Mouse (Mus musculus) embryonic stem cell, embryonic (primary cell): ENCODE results near the gene Cfl1.

Experiments used
- CTCF ChIA-PET, 4 experiments: fragments of 300-600 bp in 2 of 4; fragments of 350-600 bp in 2 of 4; sonication (Branson Sonifier 250); formaldehyde crosslinking; loops; one replicate each; lab custom pipeline; 2022; ENCODE audit warnings: inconsistent platforms in 2 of 4; lab: Charles Lee
- POLR2A ChIA-PET, 4 experiments: fragments of 300-600 bp in 2 of 4; fragments of 350-600 bp in 2 of 4; sonication (Branson Sonifier 250); formaldehyde crosslinking; loops; one replicate each; lab custom pipeline; 2022; ENCODE audit warnings: antibody characterized with exemption in 4 of 4, inconsistent platforms in 1 of 4; lab: Charles Lee

Gene Cfl1

DNA sequence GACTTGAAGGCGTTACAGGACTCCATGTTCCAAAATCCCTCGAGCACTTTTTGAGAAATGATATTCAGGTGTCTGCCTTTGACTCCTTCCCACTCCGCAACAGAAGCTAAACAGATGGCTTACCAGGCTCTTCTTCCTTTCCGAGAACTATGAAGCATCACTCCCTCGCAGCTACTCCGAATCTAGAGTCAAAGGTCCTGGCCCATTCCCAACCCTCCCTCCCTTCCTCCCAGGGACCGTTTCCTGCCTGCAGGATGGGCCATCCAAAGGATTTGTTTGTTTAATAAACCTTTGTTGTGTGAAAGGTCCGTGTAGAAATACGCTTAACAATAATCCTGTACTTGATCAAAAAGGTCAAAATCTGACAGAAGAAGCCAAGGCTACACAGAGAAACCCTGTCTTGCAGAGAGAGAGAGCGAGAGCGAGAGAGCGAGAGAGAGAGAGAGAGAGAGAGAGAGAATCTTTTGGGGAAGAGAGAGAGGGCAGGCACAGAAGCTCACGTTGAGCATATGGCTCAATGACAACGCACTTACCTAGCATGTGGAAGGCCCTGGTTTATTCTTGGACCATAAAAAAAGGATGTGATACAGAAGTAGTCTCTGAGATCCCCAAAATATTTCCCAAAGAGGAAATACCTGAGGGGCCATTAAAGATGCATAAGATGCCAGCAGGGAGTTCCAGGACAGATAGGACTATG, 32.4 kb upstream of the Cfl1 start, which contains the start of gene Ccdc85b:
Gene Ccdc85b, minus strand, starts transcription at position 149 of the 697 bp plus-strand sequence.
- ChIA-PET POLR2A (interaction anchor here (0.5 to 28.9 kb wide), 99 partner anchors 8 to 883 kb away, joined by 3 to 735 read pairs (median 4); partner anchors contain the start of genes Mus81 (in 4 of the 4), AI837181 (in 3 of the 4), Cfl1 (in 3 of the 4) and Ctsw (in 3 of the 4)), CTCF (interaction anchor here in 3 of 4 experiments (0.6 to 2.8 kb wide), 28 partner anchors 9 to 819 kb away, joined by 3 to 34 read pairs (median 6); partner anchors contain the start of genes Mus81 (in 2 of the 3), AI837181 (in 1 of the 3), Cfl1 (in 1 of the 3) and Ctsw (in 1 of the 3))

DNA sequence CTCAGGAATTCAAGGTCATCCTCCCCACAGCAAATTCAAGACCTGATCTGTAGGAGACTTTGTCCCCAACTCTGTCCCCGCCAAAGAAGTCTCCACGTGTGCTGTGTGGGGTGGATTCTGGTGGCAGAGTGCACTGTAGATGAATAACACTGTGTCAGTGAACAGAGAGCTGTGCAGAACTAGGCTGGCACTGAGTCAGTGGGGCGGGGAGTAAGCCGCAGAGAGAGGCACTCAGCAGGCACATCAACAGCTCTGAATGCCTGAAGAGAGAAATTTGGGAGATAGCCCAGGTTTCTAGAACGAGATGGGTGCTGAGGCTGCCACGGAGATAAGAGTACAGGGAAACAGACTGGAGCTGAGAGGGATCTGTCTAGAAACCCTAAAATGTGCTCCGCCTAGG, 31.2 kb upstream of the Cfl1 start:
- ChIA-PET POLR2A (interaction anchor here in 3 of 4 experiments (0.9 to 28.9 kb wide), 11 partner anchors 9 to 92 kb away, joined by 3 to 735 read pairs (median 14); partner anchors contain the start of genes Cfl1 (in 3 of the 3), Mus81 (in 3 of the 3), Banf1 (in 1 of the 3) and Eif1ad (in 1 of the 3)), CTCF (interaction anchor here in 3 of 4 experiments (1.9 to 10.5 kb wide), 4 partner anchors 29 to 51 kb away, joined by 8 to 118 read pairs (median 12); partner anchors contain the start of genes Mus81 (in 3 of the 3), Cfl1 (in 1 of the 3) and Snx32 (in 1 of the 3))

DNA sequence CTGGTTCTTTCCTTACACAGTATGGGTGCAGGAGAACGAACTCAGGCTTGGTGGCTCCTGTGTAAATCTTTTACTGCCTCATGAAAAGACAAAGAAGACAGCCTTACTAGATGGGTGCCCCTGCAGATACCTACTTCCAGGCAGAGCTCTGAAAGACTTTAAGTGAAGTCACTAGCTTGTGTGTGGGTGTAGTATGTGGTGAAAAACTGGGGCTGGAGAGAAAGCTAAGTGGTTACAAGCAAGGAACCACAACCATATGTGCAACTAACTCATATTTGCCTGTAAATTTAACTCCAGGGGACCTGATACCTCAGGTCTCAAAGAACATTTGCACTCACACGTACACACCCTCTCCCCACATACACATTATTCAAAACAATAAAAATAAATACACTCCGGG, 30.4 kb upstream of the Cfl1 start:
- CTCF ChIA-PET: interaction anchor here (0.5 to 10.5 kb wide), 13 partner anchors 10 to 327 kb away, joined by 3 to 118 read pairs (median 5); partner anchors contain the start of genes Mus81 (in 3 of the 4), Ap5b1 (in 1 of the 4) and Cfl1 (in 1 of the 4)
- POLR2A ChIA-PET: interaction anchor here (0.7 to 28.9 kb wide), 37 partner anchors 8 to 625 kb away, joined by 3 to 735 read pairs (median 5); partner anchors contain the start of genes Mus81 (in 4 of the 4), Cfl1 (in 3 of the 4), AI837181 (in 2 of the 4) and Drap1 (in 2 of the 4)

DNA sequence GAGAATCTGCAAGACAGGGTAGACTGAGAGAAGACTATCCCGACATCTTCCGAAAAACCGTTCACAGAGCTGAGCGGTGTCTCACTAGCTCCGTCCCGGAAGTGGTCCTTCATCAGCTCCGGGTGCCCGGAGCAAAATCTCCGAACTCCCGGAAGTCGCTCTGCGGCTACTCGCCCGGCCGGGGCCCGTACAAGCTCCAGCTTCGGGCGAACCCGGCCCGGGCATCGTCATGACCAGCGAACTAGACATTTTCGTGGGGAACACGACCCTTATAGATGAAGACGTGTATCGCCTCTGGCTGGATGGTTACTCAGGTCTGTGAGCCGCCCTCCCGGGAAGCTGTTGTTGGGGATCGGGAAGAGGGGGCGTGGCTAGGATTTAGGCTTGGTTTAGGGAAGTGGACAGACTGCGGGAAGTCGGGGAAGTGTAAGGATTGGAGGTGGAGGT, 29.8 kb upstream of the Cfl1 start, which contains the start of gene Fibp:
Gene Fibp, plus strand, starts transcription at position 151 of the 447 bp plus-strand sequence.
- POLR2A ChIA-PET: interaction anchor here (0.5 to 28.9 kb wide), 46 partner anchors 8 to 804 kb away, joined by 3 to 735 read pairs (median 4); partner anchors contain the start of genes Mus81 (in 4 of the 4), Cfl1 (in 3 of the 4), AI837181 (in 2 of the 4) and Drap1 (in 2 of the 4)

DNA sequence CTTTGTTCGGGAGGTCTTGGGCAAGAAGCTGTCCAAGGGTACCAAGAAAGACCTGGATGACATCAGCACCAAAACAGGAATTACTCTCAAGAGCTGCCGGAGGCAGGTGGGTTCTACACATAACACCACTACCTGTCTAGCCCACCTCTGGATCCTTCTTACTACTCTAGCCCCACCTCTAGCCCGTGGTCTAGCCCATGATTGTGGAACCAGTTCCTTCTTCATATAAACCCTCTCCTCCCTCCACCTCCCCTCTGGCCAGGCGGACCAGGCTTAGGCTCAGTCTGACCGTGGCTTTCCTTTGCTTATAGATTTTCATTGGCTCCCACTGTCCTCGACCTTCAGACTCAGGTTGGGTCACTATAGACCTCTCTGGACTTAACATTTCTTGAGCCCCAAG, 28.8 kb upstream of the Cfl1 start:
- CTCF ChIA-PET: interaction anchor here in 2 of 4 experiments (2.2 to 10.5 kb wide), 2 partner anchors 27 kb away, joined by 13 to 118 read pairs; partner anchors contain the start of genes Mus81 (in 2 of the 2) and Cfl1 (in 1 of the 2)
- POLR2A ChIA-PET: interaction anchor here (1.0 to 28.9 kb wide), 13 partner anchors 9 to 166 kb away, joined by 3 to 735 read pairs (median 7); partner anchors contain the start of genes Mus81 (in 4 of the 4), Cfl1 (in 2 of the 4), Drap1 (in 2 of the 4) and AI837181 (in 1 of the 4)

More for the DNA sequence above, 29.8 kb upstream of the Cfl1 start, which contains the start of gene Fibp:
- CTCF ChIA-PET: interaction anchor here (0.5 to 10.5 kb wide), 16 partner anchors 9 to 326 kb away, joined by 3 to 118 read pairs (median 4); partner anchors contain the start of genes Mus81 (in 3 of the 4), Ap5b1 (in 1 of the 4) and Cfl1 (in 1 of the 4)

DNA sequence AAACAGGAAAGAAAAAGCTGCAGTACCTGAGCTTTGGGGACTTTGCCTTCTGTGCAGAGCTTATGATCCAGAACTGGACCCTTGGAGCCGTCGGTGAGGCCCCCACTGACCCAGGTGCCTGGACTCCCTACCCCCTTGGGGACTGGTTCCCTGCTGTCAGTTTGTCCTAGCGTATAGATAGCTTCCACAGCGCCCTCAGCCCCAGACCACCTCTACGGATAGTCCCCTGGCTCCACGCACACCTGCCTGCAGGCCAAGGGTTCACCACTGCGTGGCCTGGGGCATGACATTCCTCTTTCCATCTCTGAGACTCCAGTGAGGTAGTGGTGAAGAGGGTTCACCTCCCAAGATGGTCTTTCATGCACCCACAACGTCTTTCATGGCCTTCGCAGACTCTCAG, 27.0 kb upstream of the Cfl1 start:
- CTCF ChIA-PET: interaction anchor here (0.6 to 10.5 kb wide), 51 partner anchors 9 to 409 kb away, joined by 3 to 118 read pairs (median 4); partner anchors contain the start of genes Mus81 (in 4 of the 4), AI837181 (in 1 of the 4), Ap5b1 (in 1 of the 4) and Cfl1 (in 1 of the 4)
- POLR2A ChIA-PET: interaction anchor here (0.5 to 28.9 kb wide), 47 partner anchors 10 to 985 kb away, joined by 3 to 735 read pairs (median 4); partner anchors contain the start of genes Mus81 (in 4 of the 4), Cfl1 (in 3 of the 4), Drap1 (in 2 of the 4) and Efemp2 (in 2 of the 4)

- CTCF ChIA-PET: interaction anchor here (0.6 to 10.5 kb wide), 60 partner anchors 8 to 410 kb away, joined by 3 to 118 read pairs (median 4); partner anchors contain the start of genes Mus81 (in 4 of the 4), AI837181 (in 1 of the 4), Ap5b1 (in 1 of the 4) and Cfl1 (in 1 of the 4)
Measured at GRCm38 (mm10) chr19:5463791-5464562, 26.3 kb upstream of the Cfl1 start.

GRCm38 (mm10) chr19:5465037-5465436, 25.2 kb upstream of the Cfl1 start:
- CTCF ChIA-PET: interaction anchor here (0.6 to 10.5 kb wide), 9 partner anchors 10 to 167 kb away, joined by 3 to 118 read pairs (median 8); partner anchors contain the start of genes Mus81 (in 3 of the 4), Ap5b1 (in 1 of the 4), Cfl1 (in 1 of the 4) and Efemp2 (in 1 of the 4)
- POLR2A ChIA-PET: interaction anchor here in 3 of 4 experiments (0.6 to 28.9 kb wide), 12 partner anchors 8 to 57 kb away, joined by 3 to 735 read pairs (median 7); partner anchors contain the start of genes Mus81 (in 3 of the 3), Cfl1 (in 2 of the 3), AI837181 (in 1 of the 3) and Ccdc85b (in 1 of the 3)

More at GRCm38 (mm10) chr19:5463791-5464562, 26.3 kb upstream of the Cfl1 start:
- POLR2A ChIA-PET: interaction anchor here (0.5 to 28.9 kb wide), 57 partner anchors 10 to 986 kb away, joined by 3 to 735 read pairs (median 4); partner anchors contain the start of genes Mus81 (in 4 of the 4), Cfl1 (in 3 of the 4), Eif1ad (in 3 of the 4) and Drap1 (in 2 of the 4)

GRCm38 (mm10) chr19:5466916-5467500, 23.2 kb upstream of the Cfl1 start:
- POLR2A ChIA-PET: interaction anchor here in 3 of 4 experiments (0.7 to 28.9 kb wide), 9 partner anchors 10 to 167 kb away, joined by 3 to 735 read pairs (median 8); partner anchors contain the start of genes Ccdc85b (in 2 of the 3), Cfl1 (in 2 of the 3), Mus81 (in 2 of the 3) and Drap1 (in 1 of the 3)
- CTCF ChIA-PET: interaction anchor here in 1 of 4 experiments (0.6 to 10.5 kb wide), 3 partner anchors 10 to 320 kb away, joined by 3 to 118 read pairs (median 10); partner anchors contain the start of genes Ccdc85b, Cfl1 and Mus81

DNA sequence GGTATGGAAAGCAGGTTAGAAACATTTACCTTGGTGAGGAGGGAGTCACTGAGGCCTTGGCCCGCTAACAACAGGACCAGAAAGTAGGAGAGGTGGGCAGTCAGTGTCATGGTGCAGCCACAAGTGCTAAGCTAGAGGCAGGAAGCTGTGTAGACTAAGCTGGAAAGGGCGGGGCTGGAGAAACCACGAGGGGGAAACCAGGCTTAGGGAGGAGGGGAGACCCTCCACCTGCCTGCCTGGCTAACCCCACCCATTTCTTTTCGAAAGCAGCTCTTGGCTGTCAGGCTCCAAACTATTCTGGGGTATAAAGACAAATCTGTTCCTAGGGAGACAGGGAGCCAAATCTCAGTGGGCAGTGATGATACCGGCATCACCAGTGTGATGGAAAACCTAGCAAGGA, 21.9 kb upstream of the Cfl1 start, which contains the start of gene Ctsw:
Gene Ctsw, minus strand, starts transcription at position 134 of the 400 bp plus-strand sequence.
- CTCF ChIA-PET: interaction anchor here in 3 of 4 experiments (0.6 to 10.5 kb wide), 6 partner anchors 11 to 319 kb away, joined by 4 to 118 read pairs (median 6); partner anchors contain the start of genes Mus81 (in 2 of the 3), Ccdc85b (in 1 of the 3) and Cfl1 (in 1 of the 3)
- POLR2A ChIA-PET: interaction anchor here (0.6 to 28.9 kb wide), 26 partner anchors 8 to 1007 kb away, joined by 3 to 735 read pairs (median 4); partner anchors contain the start of genes Mus81 (in 4 of the 4), Ccdc85b (in 3 of the 4), Cfl1 (in 3 of the 4) and Drap1 (in 3 of the 4)

DNA sequence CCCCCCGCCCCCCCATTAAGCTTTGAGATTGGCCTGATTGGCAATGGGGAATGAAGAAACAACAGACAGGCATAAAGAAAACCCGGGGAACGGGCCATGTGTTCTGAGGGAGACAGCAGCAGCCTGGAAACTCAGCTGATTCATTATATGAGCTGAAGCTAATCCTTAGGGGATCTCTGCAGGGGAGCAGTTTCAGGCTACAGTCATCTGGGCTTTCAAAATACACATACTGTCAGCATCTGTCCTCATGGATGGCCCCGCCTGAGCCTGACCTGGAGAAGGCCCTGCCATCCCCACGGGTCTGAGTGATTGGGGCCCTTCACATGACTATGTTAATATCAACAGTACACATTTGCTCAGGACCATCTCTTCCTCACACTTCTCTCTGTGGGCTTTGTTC, 18.4 kb upstream of the Cfl1 start:
- POLR2A ChIA-PET: interaction anchor here in 3 of 4 experiments (0.7 to 28.9 kb wide), 9 partner anchors 14 to 574 kb away, joined by 3 to 735 read pairs (median 4); partner anchors contain the start of genes Ccdc85b (in 2 of the 3), Cfl1 (in 2 of the 3) and Mus81 (in 2 of the 3)
- CTCF ChIA-PET: interaction anchor here in 3 of 4 experiments (0.7 to 1.9 kb wide), 6 partner anchors 8 to 316 kb away, joined by 3 to 7 read pairs (median 3); partner anchors contain the start of genes Fibp (in 1 of the 3) and Mus81 (in 1 of the 3)

DNA sequence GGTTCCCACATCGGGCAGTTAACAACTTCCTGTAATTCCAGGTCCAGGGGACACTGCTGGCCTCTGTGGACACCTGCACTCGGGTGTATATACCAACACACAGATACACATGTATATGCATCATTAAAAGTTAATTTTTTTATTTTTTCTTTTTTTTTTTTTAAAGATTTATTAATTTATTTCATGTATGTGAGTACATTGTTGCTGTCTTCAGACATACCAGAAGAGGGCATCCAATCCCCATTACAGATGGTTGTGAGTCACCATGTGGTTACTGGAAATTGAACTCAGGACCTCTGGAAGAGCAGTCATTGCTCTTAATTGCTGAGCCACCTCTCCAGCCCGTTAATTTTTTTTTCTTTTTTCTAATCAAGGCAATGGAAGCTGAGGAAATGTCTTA, 17.4 kb upstream of the Cfl1 start:
- ChIA-PET CTCF (interaction anchor here (0.8 to 3.3 kb wide), 8 partner anchors 9 to 95 kb away, joined by 3 to 21 read pairs (median 6); partner anchors contain the start of genes Mus81 (in 2 of the 4), Ap5b1 (in 1 of the 4) and Ccdc85b (in 1 of the 4)), POLR2A (interaction anchor here in 3 of 4 experiments (0.7 to 28.9 kb wide), 12 partner anchors 9 to 176 kb away, joined by 3 to 735 read pairs (median 6); partner anchors contain the start of genes Cfl1 (in 3 of the 3), Mus81 (in 3 of the 3), Fibp (in 2 of the 3) and Ccdc85b (in 1 of the 3))

DNA sequence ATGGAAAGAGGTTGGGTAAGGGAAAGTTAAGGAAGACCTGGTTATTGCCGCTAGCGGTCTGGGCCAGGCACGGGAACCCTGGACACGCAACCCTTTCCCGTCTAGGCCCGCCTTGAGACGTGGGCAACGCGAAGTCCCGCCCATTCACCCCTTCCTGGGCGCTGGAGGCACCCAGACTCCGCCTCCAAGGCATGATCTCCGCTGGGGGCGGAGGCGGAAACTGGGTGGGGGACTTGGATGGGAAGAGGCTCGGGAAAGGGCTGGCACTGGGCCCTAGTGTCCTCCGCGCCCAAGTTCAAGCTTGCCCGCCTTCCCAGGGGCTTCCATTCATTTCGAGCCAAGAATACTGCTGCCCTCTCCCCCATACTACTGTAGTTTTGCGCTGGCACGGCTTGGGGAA, 16.5 kb upstream of the Cfl1 start, which contains the start of gene Efemp2:
Gene Efemp2, plus strand, starts transcription at position 235 of the 400 bp plus-strand sequence.
- ChIA-PET CTCF (interaction anchor here (0.7 to 3.3 kb wide), 10 partner anchors 10 to 240 kb away, joined by 3 to 21 read pairs (median 8); partner anchors contain the start of genes Mus81 (in 3 of the 4), Ap5b1 (in 1 of the 4) and Ccdc85b (in 1 of the 4)), POLR2A (interaction anchor here (0.5 to 28.9 kb wide), 18 partner anchors 10 to 373 kb away, joined by 3 to 735 read pairs (median 6); partner anchors contain the start of genes Mus81 (in 4 of the 4), Cfl1 (in 3 of the 4), Ccdc85b (in 2 of the 4) and Fibp (in 2 of the 4))
